Mouse (Mus musculus) 416B (cell line): ENCODE results near the gene Rgs6.

Experiments
- DNase-seq: peaks from one replicate; pipeline ENCODE4 v3.0.0; 2011; ENCODE audit warnings: low read depth

Gene Rgs6

GRCm38 (mm10) chr12:83204361-83204760 lies 616.3 kb downstream of the Rgs6 start:
- DNase-seq: no peak

GRCm38 (mm10) chr12:83206866-83207265 lies 618.8 kb downstream of the Rgs6 start:
- no peak for DNase-seq

GRCm38 (mm10) chr12:83207481-83207880 lies 619.4 kb downstream of the Rgs6 start:
- no peak for DNase-seq

GRCm38 (mm10) chr12:83208011-83208410 lies 619.9 kb downstream of the Rgs6 start:
- DNase-seq: no peak

- no peak for DNase-seq
Measured at GRCm38 (mm10) chr12:83208841-83209240, 620.7 kb downstream of the Rgs6 start.

- no peak for DNase-seq
Measured at GRCm38 (mm10) chr12:83209461-83209860, 621.4 kb downstream of the Rgs6 start.

- DNase-seq: no peak
Measured at GRCm38 (mm10) chr12:83210294-83210693, 622.2 kb downstream of the Rgs6 start.

- DNase-seq: no peak
Measured at GRCm38 (mm10) chr12:83210735-83211134, 622.6 kb downstream of the Rgs6 start.

GRCm38 (mm10) chr12:83211146-83211822 lies 623.2 kb downstream of the Rgs6 start:
- no peak for DNase-seq
